Mouse (Mus musculus) kidney, adult 11 months (tissue): ENCODE measurements around the gene Rpl39.

Experiments used
- DNase-seq: peaks from one replicate; pipeline ENCODE4 v3.0.0; 2022

Gene Rpl39

GRCm38 (mm10) chrX:37063902-37064301, 21.3 kb downstream of the Rpl39 start:
- DNase-seq = no peak

GRCm38 (mm10) chrX:37048890-37049823, 36.0 kb downstream of the Rpl39 start:
- no peak for DNase-seq

- DNase-seq = no peak
Measured at GRCm38 (mm10) chrX:37048066-37048889, 36.9 kb downstream of the Rpl39 start, which contains the start of gene Sowahd. Gene Sowahd, plus strand, starts transcription at chrX:37048845.

- DNase-seq = peak; percentile 13
Measured at GRCm38 (mm10) chrX:37042726-37043125, 42.5 kb downstream of the Rpl39 start.
